Mouse (Mus musculus) kidney, adult 2 months (tissue): ENCODE measurements at regions not wholly inside any gene's neighbourhood (a gene's known extent, or its start where the extent isn't known, plus 50 kb on each side); places are given as distances from the start of the nearest gene placed in this dataset.
A peak's percentile ranks its signal among the peaks of the same experiment; 100 is the strongest.

Experiments used
- CTCF ChIP-seq: fragments of 200-500 bp; conservative IDR thresholded peaks from 2 replicates; pipeline ENCODE4 v1.5.1; 2011; ENCODE audit warnings: low read depth, mild to moderate bottlenecking, control low read depth, low read length, moderate library complexity, mixed read lengths; ENCODE audit not compliant: insufficient read depth, insufficient read length
- POLR2A ChIP-seq: fragments of 200-500 bp; IDR thresholded peaks from one replicate; pipeline ENCODE4 v1.6.1; 2011; ENCODE audit warnings: low read depth, low read length, control low read depth

DNA sequence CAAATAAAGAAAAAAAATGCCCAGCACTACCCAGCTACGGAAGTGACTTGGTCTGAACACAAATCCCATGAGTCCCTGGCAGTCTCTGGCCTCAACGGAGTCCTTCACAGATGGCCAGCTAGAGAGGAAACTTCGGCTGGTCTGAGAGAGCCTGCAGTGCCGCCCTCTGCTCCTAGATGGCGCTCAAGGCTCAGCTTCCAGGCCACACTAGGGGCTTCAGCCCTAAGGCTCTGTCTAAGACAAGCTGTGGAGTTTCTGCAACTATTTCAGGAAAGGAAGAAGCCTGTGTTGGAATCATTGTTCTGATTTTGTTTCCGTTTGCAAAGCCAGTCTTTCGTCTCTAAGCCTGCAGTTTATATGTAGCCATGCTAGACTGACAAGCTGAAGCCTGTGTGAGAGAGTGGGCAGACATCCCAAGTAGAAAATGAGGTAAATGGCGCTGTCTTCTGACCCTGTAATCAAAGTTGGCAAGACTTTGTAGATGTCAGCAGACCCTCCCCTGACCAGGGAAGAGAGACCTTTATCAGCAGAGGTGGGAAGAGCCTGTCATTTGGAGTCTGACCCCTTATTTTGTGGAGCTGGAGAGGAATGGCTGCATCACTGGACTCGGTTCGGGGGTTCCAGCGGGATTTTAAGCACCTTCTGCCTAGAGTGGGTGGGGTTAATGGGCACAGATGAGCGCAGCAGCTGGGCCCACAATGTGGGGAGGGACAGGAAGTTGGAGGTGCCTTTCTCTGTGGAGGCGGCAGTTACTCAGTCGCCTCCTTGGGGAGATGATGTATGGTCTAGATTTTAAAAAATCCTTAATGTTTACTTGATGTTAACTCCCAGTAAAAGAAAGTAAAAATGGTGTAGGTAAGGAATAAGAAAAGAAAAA, 197.5 kb downstream of the Nucb2 start:
- TF ChIP-seq CTCF = peak; percentile 81
- no peak for TF ChIP-seq POLR2A
